Mouse (Mus musculus) NIH3T3 (cell line): Measurements from ENCODE around the gene Gucy2c.

Source experiments
- DNase-seq: peaks from one replicate; pipeline ENCODE4 v3.0.0-alpha.2; 2012; ENCODE audit warnings: low read depth

The Gucy2c gene

GRCm38 (mm10) chr6:136728144-136728543 is 53.4 kb downstream of the Gucy2c start:
- DNase-seq, result no peak

GRCm38 (mm10) chr6:136723171-136723570 is 58.4 kb downstream of the Gucy2c start:
- DNase-seq, result no peak

- DNase-seq, result no peak
Observed at GRCm38 (mm10) chr6:136722565-136722964, 59.0 kb downstream of the Gucy2c start.

- DNase-seq, result peak; percentile 80
Observed at GRCm38 (mm10) chr6:136721925-136722324, 59.6 kb downstream of the Gucy2c start.

GRCm38 (mm10) chr6:136720436-136720835 is 61.1 kb downstream of the Gucy2c start:
- peak; percentile 56 for DNase-seq

GRCm38 (mm10) chr6:136715881-136716431 is 65.6 kb downstream of the Gucy2c start:
- DNase-seq, result no peak

GRCm38 (mm10) chr6:136714097-136714496 is 67.5 kb downstream of the Gucy2c start:
- no peak for DNase-seq

- no peak for DNase-seq
Observed at GRCm38 (mm10) chr6:136710408-136710807, 71.2 kb downstream of the Gucy2c start.

- DNase-seq, result no peak
Observed at GRCm38 (mm10) chr6:136708597-136708996, 73.0 kb downstream of the Gucy2c start.

GRCm38 (mm10) chr6:136701878-136702277 is 79.7 kb downstream of the Gucy2c start:
- no peak for DNase-seq

- no peak for DNase-seq
Observed at GRCm38 (mm10) chr6:136701185-136701584, 80.4 kb downstream of the Gucy2c start.

- no peak for DNase-seq
Observed at GRCm38 (mm10) chr6:136691314-136691713, 90.3 kb downstream of the Gucy2c start.

- no peak for DNase-seq
Observed at GRCm38 (mm10) chr6:136690527-136690926, 91.0 kb downstream of the Gucy2c start.

GRCm38 (mm10) chr6:136689790-136690413 is 91.7 kb downstream of the Gucy2c start:
- DNase-seq, result no peak

- DNase-seq, result no peak
Observed at GRCm38 (mm10) chr6:136685433-136685832, 96.1 kb downstream of the Gucy2c start.

GRCm38 (mm10) chr6:136683410-136684334 is 97.9 kb downstream of the Gucy2c start:
- no peak for DNase-seq

- no peak for DNase-seq
Observed at GRCm38 (mm10) chr6:136679381-136679780, 102.2 kb downstream of the Gucy2c start.

- DNase-seq, result no peak
Observed at GRCm38 (mm10) chr6:136674935-136675334, 106.6 kb downstream of the Gucy2c start.

GRCm38 (mm10) chr6:136672467-136672866 is 109.1 kb downstream of the Gucy2c start:
- peak; percentile 89 for DNase-seq

- DNase-seq, result no peak
Observed at GRCm38 (mm10) chr6:136669274-136669673, 112.3 kb downstream of the Gucy2c start.

GRCm38 (mm10) chr6:136668266-136668986 is 113.1 kb downstream of the Gucy2c start:
- no peak for DNase-seq

- no peak for DNase-seq
Observed at GRCm38 (mm10) chr6:136662063-136662462, 119.5 kb downstream of the Gucy2c start.
